Mouse (Mus musculus) heart, embryonic 11.5 days (tissue): ENCODE data around the gene Wdr17. TPM values are rescaled to one million over a fixed set of nuclear protein-coding genes. Genes with fewer than 3 reads are reported as not detected.

Experiments
- ATAC-seq: fragments of 200-750 bp; cut with Nextera tagmentation; replicated peaks from 2 replicates; pipeline ENCODE4 v1.8.0; 2017; ENCODE audit warnings: moderate library complexity; ENCODE audit not compliant: insufficient number of reproducible peaks, low FRiP score, low TSS enrichment
- H3K27ac ChIP-seq: fragments of 300-500 bp; sonication (generic); 2 replicates; pipeline ENCODE4 v1.5.1; 2014; ENCODE audit warnings: mild to moderate bottlenecking, low read depth, low read length
- H3K27me3 ChIP-seq: fragments of 300-500 bp; sonication (generic); 2 replicates; pipeline ENCODE4 v1.6.1; 2014; ENCODE audit warnings: mild to moderate bottlenecking, low read length, mixed read lengths; ENCODE audit not compliant: control insufficient read depth, insufficient read depth
- H3K36me3 ChIP-seq: fragments of 300-500 bp; sonication (generic); 2 replicates; pipeline ENCODE4 v1.6.1; 2014; ENCODE audit warnings: mild to moderate bottlenecking, low read length, moderate library complexity, mixed read lengths; ENCODE audit not compliant: control insufficient read depth, insufficient read depth
- H3K4me1 ChIP-seq: fragments of 300-500 bp; sonication (generic); 2 replicates; pipeline ENCODE4 v1.6.1; 2014; ENCODE audit warnings: low read length; ENCODE audit not compliant: control insufficient read depth, insufficient read depth
- H3K4me2 ChIP-seq: fragments of 300-500 bp; sonication (generic); 2 replicates; pipeline ENCODE4 v1.6.1; 2014; ENCODE audit warnings: mild to moderate bottlenecking, moderate library complexity
- H3K4me3 ChIP-seq: fragments of 300-500 bp; sonication (generic); 2 replicates; pipeline ENCODE4 v1.5.1; 2014; ENCODE audit warnings: low read depth, low read length
- H3K9ac ChIP-seq: fragments of 300-500 bp; sonication (generic); 2 replicates; pipeline ENCODE4 v1.6.1; 2014; ENCODE audit warnings: mild to moderate bottlenecking, low read depth, low read length, moderate library complexity
- H3K9me3 ChIP-seq: fragments of 300-500 bp; sonication (generic); replicated peaks from 2 replicates; pipeline ENCODE4 v1.6.1; 2016; ENCODE audit warnings: low read length; ENCODE audit not compliant: control insufficient read depth
- WGBS: fragments of 180-500 bp; shearing (Covaris S2); extraction: QIAGEN DNeasy Blood & Tissue Kit; methylation state at CpG from one replicate; pipeline ENCODE4 v1.1.7; 2014; ENCODE audit not compliant: insufficient replicate concordance; 5-methylcytosine and 5-hydroxymethylcytosine counted together
- polyA plus RNA-seq: library from polyadenylated mRNA; unstranded; fragments of >200 nt; fragmentation: Nextera tagmentation; extraction: Ambion mirVana; gene quantifications from 2 replicates; pipeline ENCODE4 v1.2.1, GENCODE M21; 2014

Wdr17 gene
- polyA plus RNA-seq, 1 experiment from 2014 or later: 0.31 TPM

GRCm38 (mm10) chr8:54777012-54777411 is 110.0 kb downstream of the Wdr17 start:
- ATAC-seq: no peak
- no peaks in the 10 kb centered on the region for H3K9me3 ChIP-seq
- no peak overlapping the region for H3K4me3 ChIP-seq
- no peaks in the 10 kb centered on the region for H3K36me3 ChIP-seq
- H3K9ac ChIP-seq: no peak overlapping the region
- no peak overlapping the region for H3K27ac ChIP-seq
- H3K4me2 ChIP-seq: no peak overlapping the region
- no peaks in the 10 kb centered on the region for H3K27me3 ChIP-seq
- no peaks in the 10 kb centered on the region for H3K4me1 ChIP-seq

DNA sequence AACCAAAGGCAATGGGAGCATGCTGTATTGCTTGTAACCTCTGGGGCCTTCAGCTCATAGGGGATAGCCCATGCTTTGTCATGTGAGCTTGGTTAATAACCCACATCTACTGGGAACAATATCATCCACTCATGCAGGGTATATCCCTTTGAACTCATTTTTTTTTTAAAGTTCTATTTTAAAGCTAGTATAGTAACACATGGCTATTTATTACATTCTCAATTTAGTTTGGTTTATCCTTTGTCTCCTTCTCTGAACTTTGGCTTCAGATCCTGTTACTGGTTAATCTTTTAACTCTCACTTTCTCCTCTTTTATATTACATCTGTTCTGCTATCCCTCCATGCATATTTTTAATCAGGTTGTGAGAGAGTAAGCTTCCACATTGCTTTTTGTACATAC is 110.7 kb downstream of the Wdr17 start:
- H3K27ac ChIP-seq: no peak overlapping the region
- no peaks in the 10 kb centered on the region for H3K4me1 ChIP-seq
- H3K36me3 ChIP-seq: no peaks in the 10 kb centered on the region
- no peak overlapping the region for H3K9ac ChIP-seq
- no peak overlapping the region for H3K4me3 ChIP-seq
- no peak overlapping the region for H3K4me2 ChIP-seq
- no peaks in the 10 kb centered on the region for H3K9me3 ChIP-seq
- ATAC-seq: no peak
- no peaks in the 10 kb centered on the region for H3K27me3 ChIP-seq

- H3K36me3 ChIP-seq: no peaks in the 10 kb centered on the region
- no peaks in the 10 kb centered on the region for H3K27me3 ChIP-seq
- H3K4me1 ChIP-seq: no peaks in the 10 kb centered on the region
- no peaks in the 10 kb centered on the region for H3K9me3 ChIP-seq
- H3K4me2 ChIP-seq: no peak overlapping the region
- no peak for ATAC-seq
- no peak overlapping the region for H3K27ac ChIP-seq
- no peak overlapping the region for H3K4me3 ChIP-seq
- no peak overlapping the region for H3K9ac ChIP-seq
- 74% methylated on average over 1 of the region's 1 CpGs for WGBS
These were observed 129.3 kb downstream of the Wdr17 start for GRCm38 (mm10) chr8:54757646-54758045.

DNA sequence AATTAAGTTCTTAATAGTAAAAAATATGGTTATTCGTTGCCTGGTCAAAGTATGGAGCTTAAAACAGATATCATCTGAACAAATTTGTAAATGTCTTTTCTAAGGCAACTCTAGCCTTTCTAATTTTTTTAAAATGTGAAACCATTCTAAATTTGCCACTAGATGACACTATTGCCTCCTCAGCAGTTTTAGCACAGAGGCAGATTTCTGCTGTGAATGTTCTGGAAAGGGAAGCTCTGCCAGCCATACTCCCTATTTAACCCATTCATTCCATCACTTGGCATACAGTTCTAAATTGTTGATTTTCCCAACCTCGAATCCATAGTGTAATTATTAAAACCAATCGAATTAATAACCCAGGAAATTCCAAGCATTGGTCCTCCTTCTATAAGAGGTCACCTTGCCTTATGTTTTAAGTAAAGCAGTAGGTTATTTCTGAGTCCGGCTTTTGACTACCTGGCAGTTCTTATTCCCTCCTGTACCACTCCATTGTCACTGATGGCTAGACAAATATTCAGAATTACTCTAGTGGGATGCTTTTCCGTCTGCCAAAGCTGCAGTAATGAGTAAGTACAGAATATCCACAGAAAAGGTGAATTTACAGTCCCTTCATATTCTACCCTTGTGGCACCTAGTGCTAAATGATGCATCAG is 150.2 kb downstream of the Wdr17 start:
- no peak for ATAC-seq
- Histone ChIP-seq H3K4me3 (no peak overlapping the region), H3K9ac (no peak overlapping the region), H3K27ac (no peak overlapping the region), H3K9me3 (no peaks in the 10 kb centered on the region), H3K27me3 (no peaks in the 10 kb centered on the region), H3K4me1 (no peaks in the 10 kb centered on the region), H3K4me2 (no peak overlapping the region), H3K36me3 (no peaks in the 10 kb centered on the region)
- WGBS: 56% methylated on average over 5 of the region's 5 CpGs

DNA sequence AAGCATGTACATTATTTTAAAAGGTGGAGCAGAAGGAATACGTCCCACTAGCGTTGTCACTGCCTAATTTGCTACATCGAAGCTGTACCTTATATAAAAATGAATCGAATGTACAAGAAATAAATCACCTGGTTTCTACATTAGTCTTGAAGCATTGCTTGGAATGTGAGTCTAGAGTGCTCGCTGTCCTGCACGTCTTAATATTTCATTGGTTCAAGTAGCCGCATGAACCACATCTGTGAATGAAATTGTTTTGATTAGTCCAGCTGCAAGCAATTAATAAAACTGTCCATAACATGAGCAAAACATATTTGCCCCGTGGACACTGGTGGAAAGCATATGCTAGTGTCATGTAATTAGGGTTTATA is 162.3 kb downstream of the Wdr17 start:
- no peaks in the 10 kb centered on the region for H3K9me3 ChIP-seq
- ATAC-seq: no peak; the same call in 1 of the 2 replicates
- no peak overlapping the region for H3K9ac ChIP-seq
- H3K36me3 ChIP-seq: no peaks in the 10 kb centered on the region
- peak overlapping the region; percentile 70 for H3K4me2 ChIP-seq
- no peak overlapping the region for H3K27ac ChIP-seq
- peak overlapping the region; percentile 49 for H3K4me3 ChIP-seq
- H3K4me1 ChIP-seq: no peaks in the 10 kb centered on the region
- H3K27me3 ChIP-seq: no peaks in the 10 kb centered on the region
- WGBS: 26% methylated on average over 8 of the region's 8 CpGs

- no peak overlapping the region for H3K27ac ChIP-seq
- no peaks in the 10 kb centered on the region for H3K27me3 ChIP-seq
- H3K4me1 ChIP-seq: no peaks in the 10 kb centered on the region
- no peaks in the 10 kb centered on the region for H3K9me3 ChIP-seq
- H3K4me2 ChIP-seq: peak overlapping the region; percentile 70
- WGBS: 1% methylated on average over 23 of the region's 23 CpGs
- ATAC-seq: peak; percentile 99
- no peak overlapping the region for H3K9ac ChIP-seq
- H3K4me3 ChIP-seq: peak overlapping the region; percentile 49
- H3K36me3 ChIP-seq: no peaks in the 10 kb centered on the region
These were observed 162.9 kb downstream of the Wdr17 start for GRCm38 (mm10) chr8:54723976-54724667.

- no peak overlapping the region for H3K27ac ChIP-seq
- H3K36me3 ChIP-seq: no peaks in the 10 kb centered on the region
- no peak overlapping the region for H3K9ac ChIP-seq
- no peak for ATAC-seq
- 63% methylated on average over 4 of the region's 4 CpGs for WGBS
- H3K4me1 ChIP-seq: no peaks in the 10 kb centered on the region
- H3K9me3 ChIP-seq: no peaks in the 10 kb centered on the region
- H3K4me3 ChIP-seq: no peak overlapping the region
- no peak overlapping the region for H3K4me2 ChIP-seq
- no peaks in the 10 kb centered on the region for H3K27me3 ChIP-seq
These were observed 168.5 kb downstream of the Wdr17 start for GRCm38 (mm10) chr8:54718515-54718914.

DNA sequence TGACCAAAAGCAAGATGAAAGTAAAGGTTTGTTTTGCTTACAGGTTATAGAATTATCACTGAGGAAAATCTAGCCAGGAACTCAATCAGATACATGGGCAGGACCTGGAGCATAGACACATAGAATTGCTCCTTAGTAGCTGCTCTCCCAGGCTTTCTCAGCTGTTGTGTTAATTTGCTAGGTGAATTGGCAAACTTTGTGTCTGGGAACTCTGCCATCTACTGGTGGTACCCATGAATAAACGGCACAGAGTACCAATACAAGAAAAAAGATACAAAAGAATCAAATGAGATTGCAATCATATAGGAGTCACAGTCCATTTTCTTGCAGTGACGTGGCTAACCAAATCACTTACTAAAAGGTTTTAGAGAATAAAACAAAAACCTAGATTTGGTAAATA is 181.2 kb downstream of the Wdr17 start:
- H3K4me1 ChIP-seq: no peaks in the 10 kb centered on the region
- 51% methylated on average over 2 of the region's 2 CpGs for WGBS
- H3K27ac ChIP-seq: no peak overlapping the region
- H3K36me3 ChIP-seq: no peaks in the 10 kb centered on the region
- no peak overlapping the region for H3K4me3 ChIP-seq
- H3K27me3 ChIP-seq: no peaks in the 10 kb centered on the region
- no peak for ATAC-seq
- H3K9ac ChIP-seq: no peak overlapping the region
- H3K9me3 ChIP-seq: no peaks in the 10 kb centered on the region
- H3K4me2 ChIP-seq: no peak overlapping the region

- no peak for ATAC-seq
- H3K27ac ChIP-seq: no peak overlapping the region
- H3K9me3 ChIP-seq: no peaks in the 10 kb centered on the region
These were observed 215.2 kb downstream of the Wdr17 start for GRCm38 (mm10) chr8:54671806-54672205.

More at GRCm38 (mm10) chr8:54671806-54672205, 215.2 kb downstream of the Wdr17 start:
- Histone ChIP-seq H3K4me3 (no peak overlapping the region), H3K4me2 (no peak overlapping the region), H3K27me3 (no peaks in the 10 kb centered on the region), H3K4me1 (no peaks in the 10 kb centered on the region), H3K9ac (no peak overlapping the region), H3K36me3 (no peaks in the 10 kb centered on the region)
